Mouse (Mus musculus) megakaryocyte, embryonic 14.5 days (primary cell): ENCODE data around the gene Lss.

Experiments used
- FLI1 ChIP-seq: IDR thresholded peaks from 2 replicates; pipeline ENCODE4 v1.6.1; 2012; ENCODE audit warnings: low read length, inconsistent platforms, mixed read lengths
- GATA1 ChIP-seq: IDR thresholded peaks from 3 replicates; pipeline ENCODE4 v1.6.1; 2012; ENCODE audit warnings: mixed read lengths, low read length, inconsistent platforms, borderline replicate concordance

- TF ChIP-seq FLI1, result no peak
- no peak for TF ChIP-seq GATA1
Measured at GRCm38 (mm10) chr10:76561972-76562371, 30.6 kb downstream of the Lss start, which contains the start of gene Spatc1l.
